Mouse (Mus musculus): ENCODE data around the gene Asb8. TPM values are rescaled to one million over a fixed set of nuclear protein-coding genes. Genes with fewer than 3 reads are reported as not detected.

The Asb8 gene
- total and polyA plus RNA-seq, 2 experiments from 2014 or later = 53.3 to 55.9 TPM

DNA sequence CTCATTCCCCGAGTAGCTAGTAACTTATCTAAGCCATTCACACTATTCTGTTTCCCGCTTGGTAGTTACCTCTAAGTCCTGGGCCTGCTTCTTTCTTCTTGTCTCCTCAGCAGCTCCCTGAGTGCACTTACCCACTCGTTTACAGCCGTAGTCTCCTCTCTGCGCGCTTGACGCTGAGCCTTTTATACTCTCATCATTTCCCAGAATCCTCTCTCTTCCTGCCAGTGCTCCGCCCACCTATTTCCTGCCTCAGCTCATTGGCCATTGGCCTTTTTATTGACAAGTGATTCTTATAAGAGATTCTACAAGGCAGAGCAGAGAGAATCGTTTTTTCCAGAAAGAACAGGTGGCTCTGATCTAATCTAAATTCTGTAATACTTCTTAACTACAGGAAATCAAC is 66.9 kb downstream of the Asb8 start:
- no peak for TF ChIP-seq CTCF (IDR thresholded peaks at IDR 0.05; ENCODE audit: low read depth)
- Histone ChIP-seq H3K9me3 (ENCODE audit: low read length) (no peaks in the 10 kb centered on the region), H3K4me3 (ENCODE audit: low read length) (no peak overlapping the region), H3K9ac (replicated peaks; ENCODE audit: low read length) (no peak overlapping the region), H3K27me3 (ENCODE audit: insufficient read depth, low read length) (no peaks in the 10 kb centered on the region), H3K4me2 (ENCODE audit: low read depth, low read length) (no peak overlapping the region), H3K4me1 (ENCODE audit: insufficient read depth, low read length) (0 out of 2 replicates have a peak, but pooled peaks cover 5% of the 10 kb centered on the region), H3K36me3 (ENCODE audit: insufficient read depth, low read length) (no peaks in the 10 kb centered on the region), H3K27ac (no peak overlapping the region)
- ATAC-seq (no peak), DNase-seq (ENCODE audit: low spot score) (no peak)
- WGBS = 91% methylated on average over 9 of the region's 9 CpGs

DNA sequence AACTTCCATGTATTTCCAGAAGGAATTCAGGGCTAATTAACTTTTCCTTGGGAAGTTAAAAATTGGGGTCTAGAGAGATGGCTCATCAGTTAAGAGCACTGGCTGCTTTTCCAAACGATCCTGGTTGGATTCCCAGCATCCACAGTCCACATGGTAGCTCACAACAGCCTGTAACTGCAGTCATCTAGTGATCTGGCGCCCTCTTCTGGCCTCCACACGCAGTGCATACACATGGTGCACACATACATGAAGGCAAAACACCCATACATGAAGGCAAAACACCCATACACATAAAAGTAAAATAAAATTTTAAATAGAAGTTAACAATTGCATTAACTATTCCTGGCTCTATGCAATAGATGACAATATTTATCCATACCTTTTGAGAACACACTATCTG is 68.5 kb downstream of the Asb8 start:
- H3K4me3 ChIP-seq (ENCODE audit: low read length) = no peak overlapping the region

DNA sequence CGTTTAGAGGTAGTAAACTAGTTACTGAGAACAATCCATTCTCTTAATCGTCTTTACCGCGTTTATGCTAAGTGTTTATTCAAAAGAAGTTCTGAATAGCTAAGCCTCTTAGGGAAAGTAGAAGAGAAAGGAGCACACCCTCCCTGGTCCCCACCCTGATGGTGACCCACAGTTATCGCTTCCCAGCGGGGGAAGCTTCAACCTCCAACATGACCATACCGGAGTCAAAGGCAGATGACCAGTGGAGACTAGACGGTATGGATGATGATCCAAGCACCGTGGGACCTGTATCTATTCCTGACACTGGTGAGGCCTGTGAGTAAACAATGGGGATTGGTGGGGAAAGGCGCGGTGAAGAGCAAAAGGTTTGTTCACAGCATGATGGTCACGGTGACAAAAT is 70.5 kb downstream of the Asb8 start:
- no peak for ATAC-seq
- Histone ChIP-seq H3K9ac (replicated peaks; ENCODE audit: low read length) (no peak overlapping the region), H3K27me3 (ENCODE audit: insufficient read depth, low read length) (no peaks in the 10 kb centered on the region), H3K4me1 (ENCODE audit: insufficient read depth, low read length) (peaks cover 11% of the 10 kb centered on the region; the same call in 1 of the 2 replicates), H3K4me3 (ENCODE audit: low read length) (no peak overlapping the region), H3K27ac (no peak overlapping the region), H3K4me2 (ENCODE audit: low read depth, low read length) (no peak overlapping the region), H3K36me3 (ENCODE audit: insufficient read depth, low read length) (no peaks in the 10 kb centered on the region), H3K9me3 (ENCODE audit: low read length) (no peaks in the 10 kb centered on the region)
- DNase-seq (ENCODE audit: low spot score) = no peak
- 94% methylated on average over 12 of the region's 12 CpGs for WGBS
- TF ChIP-seq CTCF (IDR thresholded peaks at IDR 0.05; ENCODE audit: low read depth) = no peak

More for the DNA sequence above, 68.5 kb downstream of the Asb8 start:
- peak; percentile 38 for TF ChIP-seq CTCF (IDR thresholded peaks at IDR 0.05; ENCODE audit: low read depth)
- no peak overlapping the region for H3K9ac ChIP-seq (replicated peaks; ENCODE audit: low read length)
- no peak overlapping the region for H3K27ac ChIP-seq
- no peaks in the 10 kb centered on the region for H3K36me3 ChIP-seq (ENCODE audit: insufficient read depth, low read length)
- DNase-seq (ENCODE audit: low spot score) = no peak
- 57% methylated on average over 3 of the region's 3 CpGs for WGBS
- no peak for ATAC-seq
- no peaks in the 10 kb centered on the region for H3K27me3 ChIP-seq (ENCODE audit: insufficient read depth, low read length)
- H3K4me1 ChIP-seq (ENCODE audit: insufficient read depth, low read length) = 0 out of 2 replicates have a peak, but pooled peaks cover 5% of the 10 kb centered on the region
- H3K4me2 ChIP-seq (ENCODE audit: low read depth, low read length) = no peak overlapping the region
- no peaks in the 10 kb centered on the region for H3K9me3 ChIP-seq (ENCODE audit: low read length)

DNA sequence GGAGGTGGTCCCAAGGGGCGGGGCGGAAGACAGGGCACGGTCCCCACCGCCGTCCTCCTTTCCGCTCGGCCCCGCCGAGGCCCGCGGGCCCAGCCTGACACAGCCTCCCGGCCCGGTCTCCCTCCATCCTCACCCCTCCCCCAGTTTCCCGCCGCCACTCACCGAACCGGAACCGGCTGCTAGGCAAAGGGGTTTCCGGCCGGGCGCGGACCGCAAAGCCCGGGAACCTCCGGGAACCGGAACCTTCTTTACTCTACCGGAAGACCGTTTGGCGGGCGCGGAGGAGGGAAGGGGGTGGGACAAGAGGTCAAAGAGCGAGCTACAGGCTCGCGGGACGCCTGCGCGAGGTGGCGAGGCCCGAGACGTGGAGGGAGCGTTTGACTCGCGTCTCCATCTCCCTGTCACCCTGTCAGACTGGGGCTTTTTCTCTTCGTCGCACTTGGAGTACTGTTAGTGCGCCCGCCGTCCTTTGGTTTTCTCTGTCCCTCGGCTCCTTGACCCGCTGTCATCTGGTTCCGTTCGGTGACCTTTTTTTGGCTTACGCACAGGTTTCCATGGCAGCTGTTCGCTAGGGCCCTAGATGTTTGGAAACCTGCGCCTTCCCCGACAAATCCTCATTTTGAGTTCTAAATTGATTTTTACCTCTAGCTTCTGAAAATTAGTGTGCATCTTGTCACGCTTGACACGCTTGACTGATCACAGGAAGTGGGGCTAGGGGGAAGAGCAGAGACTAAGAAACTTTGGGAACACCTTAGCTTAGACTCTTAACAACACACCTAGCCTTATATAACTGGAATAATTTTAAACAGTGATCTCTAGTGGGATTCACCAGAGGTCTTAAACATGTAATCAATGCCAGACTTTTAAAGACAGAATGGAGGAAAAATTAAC is 72.1 kb downstream of the Asb8 start, which contains the start of gene Senp1:
Senp1 (minus strand) TSS at position 624 of the 891 bp plus-strand sequence.
- TF ChIP-seq CTCF (IDR thresholded peaks at IDR 0.05; ENCODE audit: low read depth) = no peak
- H3K4me2 ChIP-seq (ENCODE audit: low read depth, low read length) = peak within 1 kb of the TSS; percentile 59
- no peaks in the 10 kb centered on the region for H3K27me3 ChIP-seq (ENCODE audit: insufficient read depth, low read length)
- WGBS = 2% methylated on average over 57 of the region's 58 CpGs
- DNase-seq (ENCODE audit: low spot score) = peak; percentile 94
- peak; percentile 96 for ATAC-seq
- peak within 1 kb of the TSS; percentile 86 for H3K4me3 ChIP-seq (ENCODE audit: low read length)
- H3K36me3 ChIP-seq (ENCODE audit: insufficient read depth, low read length) = no peaks in the 10 kb centered on the region
- peak within 1 kb of the TSS; percentile 98 for H3K27ac ChIP-seq
- no peaks in the 10 kb centered on the region for H3K9me3 ChIP-seq (ENCODE audit: low read length)
- peaks cover 11% of the 10 kb centered on the region; the same call in 1 of the 2 replicates for H3K4me1 ChIP-seq (ENCODE audit: insufficient read depth, low read length)
- peak within 1 kb of the TSS; percentile 67 for H3K9ac ChIP-seq (replicated peaks; ENCODE audit: low read length)

DNA sequence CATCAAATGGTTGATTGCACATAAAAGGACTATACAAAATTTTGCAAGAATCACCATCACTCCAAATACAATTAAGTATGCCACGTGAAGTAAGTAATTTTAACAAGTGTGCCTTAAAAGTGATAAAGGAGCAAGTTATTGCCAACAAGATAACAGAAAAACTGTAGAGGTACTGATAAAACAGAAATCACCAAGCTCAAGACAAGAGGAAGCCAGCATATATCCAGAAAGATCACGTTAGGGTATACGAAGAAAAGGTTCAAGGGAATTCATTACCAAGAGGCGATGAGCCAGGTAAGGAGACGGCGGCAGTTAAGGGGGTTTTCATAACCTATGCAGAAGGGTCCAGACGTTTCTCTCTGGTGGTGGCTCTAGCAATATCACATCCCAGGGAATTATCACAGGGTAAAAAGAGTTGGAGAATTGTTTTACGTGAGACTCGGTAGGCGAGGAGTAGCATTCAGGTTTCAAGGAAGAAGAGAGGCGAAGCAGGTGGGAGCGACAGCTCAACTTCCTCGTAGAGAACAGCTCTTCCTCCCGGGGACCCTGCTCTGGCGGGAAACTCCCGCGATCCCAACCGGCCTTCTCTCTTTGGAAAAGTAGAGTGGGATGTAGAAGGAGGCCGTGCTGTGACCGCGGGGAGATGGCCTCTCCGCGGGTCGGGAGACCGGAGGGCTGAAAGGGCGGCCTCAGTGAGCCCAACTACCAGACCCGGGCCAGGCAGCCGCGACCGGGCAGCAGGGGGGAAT is 72.9 kb downstream of the Asb8 start, which contains the start of gene Pfkm:
Pfkm (plus strand) TSS at position 218 of the 749 bp plus-strand sequence.
- no peaks in the 10 kb centered on the region for H3K36me3 ChIP-seq (ENCODE audit: insufficient read depth, low read length)
- peak within 1 kb of the TSS; percentile 98 for H3K27ac ChIP-seq
- TF ChIP-seq CTCF (IDR thresholded peaks at IDR 0.05; ENCODE audit: low read depth) = no peak
- peak within 1 kb of the TSS; percentile 59 for H3K4me2 ChIP-seq (ENCODE audit: low read depth, low read length)
- H3K9ac ChIP-seq (replicated peaks; ENCODE audit: low read length) = peak within 1 kb of the TSS; percentile 67
- peaks cover 11% of the 10 kb centered on the region; the same call in 1 of the 2 replicates for H3K4me1 ChIP-seq (ENCODE audit: insufficient read depth, low read length)
- WGBS = under 1% methylated on average over 27 of the region's 30 CpGs
- peak within 1 kb of the TSS; percentile 86 for H3K4me3 ChIP-seq (ENCODE audit: low read length)
- H3K27me3 ChIP-seq (ENCODE audit: insufficient read depth, low read length) = no peaks in the 10 kb centered on the region
- no peaks in the 10 kb centered on the region for H3K9me3 ChIP-seq (ENCODE audit: low read length)
- DNase-seq (ENCODE audit: low spot score) = no peak
- ATAC-seq = no peak

DNA sequence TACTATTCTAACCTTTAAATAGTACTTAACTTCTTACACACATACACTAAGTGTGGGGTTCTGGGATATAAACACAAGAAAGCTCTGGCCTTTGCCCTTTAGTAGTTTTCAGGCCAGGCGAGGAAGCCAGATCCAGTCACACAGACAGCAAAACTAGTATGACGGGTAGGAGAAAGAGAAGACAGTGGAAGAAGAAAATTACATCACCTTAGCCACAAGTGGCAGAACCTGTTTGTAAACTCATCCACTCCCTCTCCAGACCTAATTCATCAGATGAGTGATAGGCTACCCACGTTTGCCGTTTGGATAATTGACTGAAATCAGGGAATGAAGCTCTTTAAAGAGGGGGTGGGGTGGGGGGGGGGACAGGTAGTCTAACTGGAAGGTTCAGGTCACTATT is 73.6 kb downstream of the Asb8 start:
- H3K9me3 ChIP-seq (ENCODE audit: low read length) = no peaks in the 10 kb centered on the region
- H3K27me3 ChIP-seq (ENCODE audit: insufficient read depth, low read length) = no peaks in the 10 kb centered on the region
- no peak overlapping the region for H3K27ac ChIP-seq
- no peak overlapping the region for H3K9ac ChIP-seq (replicated peaks; ENCODE audit: low read length)
- WGBS = 42% methylated on average over 4 of the region's 4 CpGs
- DNase-seq (ENCODE audit: low spot score) (no peak), ATAC-seq (no peak)
- H3K4me3 ChIP-seq (ENCODE audit: low read length) = peak overlapping the region; percentile 86; the same call in 1 of the 2 replicates
- H3K4me2 ChIP-seq (ENCODE audit: low read depth, low read length) = peak overlapping the region; percentile 59
- no peaks in the 10 kb centered on the region for H3K36me3 ChIP-seq (ENCODE audit: insufficient read depth, low read length)
- no peak for TF ChIP-seq CTCF (IDR thresholded peaks at IDR 0.05; ENCODE audit: low read depth)
- H3K4me1 ChIP-seq (ENCODE audit: insufficient read depth, low read length) = peaks cover 11% of the 10 kb centered on the region; the same call in 1 of the 2 replicates
